Mouse (Mus musculus) T-helper 17 cell (primary cell): ENCODE measurements around the gene Prim2.
"Not testable (repeated sequence)": the region's sequence is repeated elsewhere in the genome, so short reads cannot be mapped to it uniquely, and the experiment has no call there.

ENCODE experiments used
- in situ Hi-C, 2 experiments: fragments of 300-600 bp; cut with MboI, MseI; formaldehyde crosslinking; loops; 1 replicate in 1 of 2; 2 replicates in 1 of 2; pipeline ENCODE4 v1.15.1; 2025; ENCODE audit warnings: high pct_unique_total_duplicates in 2 of 2

Prim2 gene

GRCm38 (mm10) chr1:33657574-33658149, 11.9 kb downstream of the Prim2 start:
- in situ Hi-C loops, result no loop called here

GRCm38 (mm10) chr1:33650875-33651274, 18.7 kb downstream of the Prim2 start:
- in situ Hi-C loops, result no loop called here

- in situ Hi-C loops, result no loop called here
Observed at GRCm38 (mm10) chr1:33649534-33650108, 20.0 kb downstream of the Prim2 start.

GRCm38 (mm10) chr1:33649021-33649420, 20.6 kb downstream of the Prim2 start:
- in situ Hi-C loops, result no loop called here

GRCm38 (mm10) chr1:33647661-33648060, 21.9 kb downstream of the Prim2 start:
- in situ Hi-C loops, result no loop called here

GRCm38 (mm10) chr1:33647173-33647572, 22.4 kb downstream of the Prim2 start:
- in situ Hi-C loops, result no loop called here

GRCm38 (mm10) chr1:33645689-33646088, 23.9 kb downstream of the Prim2 start:
- in situ Hi-C loops, result no loop called here

GRCm38 (mm10) chr1:33641139-33641538, 28.5 kb downstream of the Prim2 start:
- in situ Hi-C loops, result no loop called here

- in situ Hi-C loops, result no loop called here
Observed at GRCm38 (mm10) chr1:33640089-33640488, 29.5 kb downstream of the Prim2 start.

- in situ Hi-C loops, result no loop called here
Observed at GRCm38 (mm10) chr1:33639234-33639633, 30.4 kb downstream of the Prim2 start.

- in situ Hi-C loops, result no loop called here
Observed at GRCm38 (mm10) chr1:33637827-33638226, 31.8 kb downstream of the Prim2 start.

GRCm38 (mm10) chr1:33636421-33637195, 33.0 kb downstream of the Prim2 start:
- in situ Hi-C loops, result no loop called here

GRCm38 (mm10) chr1:33631002-33631618, 38.5 kb downstream of the Prim2 start:
- in situ Hi-C loops, result not testable (repeated sequence)

GRCm38 (mm10) chr1:33627803-33628202, 41.8 kb downstream of the Prim2 start:
- in situ Hi-C loops, result no loop called here

GRCm38 (mm10) chr1:33627070-33627469, 42.5 kb downstream of the Prim2 start:
- in situ Hi-C loops, result no loop called here

GRCm38 (mm10) chr1:33624900-33625299, 44.7 kb downstream of the Prim2 start:
- in situ Hi-C loops, result no loop called here

- in situ Hi-C loops, result no loop called here
Observed at GRCm38 (mm10) chr1:33624441-33624840, 45.2 kb downstream of the Prim2 start.

GRCm38 (mm10) chr1:33621791-33622190, 47.8 kb downstream of the Prim2 start:
- in situ Hi-C loops, result no loop called here

GRCm38 (mm10) chr1:33620091-33620788, 49.4 kb downstream of the Prim2 start:
- in situ Hi-C loops, result no loop called here

- in situ Hi-C loops, result not testable (repeated sequence)
Observed at GRCm38 (mm10) chr1:33616642-33617041, 53.0 kb downstream of the Prim2 start.

- in situ Hi-C loops, result no loop called here
Observed at GRCm38 (mm10) chr1:33612100-33612499, 57.5 kb downstream of the Prim2 start.
